Mouse (Mus musculus) forebrain, embryonic 11.5 days (tissue): ENCODE data around the gene Tmem107. TPM values are rescaled to one million over a fixed set of nuclear protein-coding genes. Genes with fewer than 3 reads are reported as not detected.

Experiments
- ATAC-seq: fragments of 200-750 bp; cut with Nextera tagmentation; replicated peaks from 2 replicates; pipeline ENCODE4 v1.8.0; 2017; ENCODE audit warnings: moderate TSS enrichment; ENCODE audit not compliant: low FRiP score
- DNase-seq: peaks from one replicate; pipeline ENCODE4 v3.0.0-alpha.2; 2017; ENCODE audit warnings: low spot score
- H3K27ac ChIP-seq: fragments of 300-500 bp; sonication (generic); 2 replicates; pipeline ENCODE4 v1.5.1; 2014; ENCODE audit warnings: low read depth, low read length
- H3K27me3 ChIP-seq: fragments of 300-500 bp; sonication (generic); 2 replicates; pipeline ENCODE4 v1.6.1; 2014; ENCODE audit warnings: mild to moderate bottlenecking, low read length, mixed read lengths; ENCODE audit not compliant: control insufficient read depth, insufficient read depth
- H3K36me3 ChIP-seq: fragments of 300-500 bp; sonication (generic); 2 replicates; pipeline ENCODE4 v1.6.1; 2014; ENCODE audit warnings: mild to moderate bottlenecking, low read length, moderate library complexity, mixed read lengths; ENCODE audit not compliant: control insufficient read depth, insufficient read depth
- H3K4me1 ChIP-seq: fragments of 300-500 bp; sonication (generic); replicated peaks from 2 replicates; pipeline ENCODE4 v1.6.1; 2014; ENCODE audit warnings: low read length, mixed read lengths; ENCODE audit not compliant: control insufficient read depth, insufficient read depth
- H3K4me2 ChIP-seq: fragments of 300-500 bp; sonication (generic); 2 replicates; pipeline ENCODE4 v1.6.1; 2014; ENCODE audit warnings: low read depth, mild to moderate bottlenecking, low read length, moderate library complexity, mixed read lengths; ENCODE audit not compliant: severe bottlenecking
- H3K4me3 ChIP-seq: fragments of 300-500 bp; sonication (generic); 2 replicates; pipeline ENCODE4 v1.5.1; 2014; ENCODE audit warnings: low read depth, low read length
- H3K9ac ChIP-seq: fragments of 300-500 bp; sonication (generic); 2 replicates; pipeline ENCODE4 v1.6.1; 2014; ENCODE audit warnings: low read length
- H3K9me3 ChIP-seq: fragments of 300-500 bp; sonication (generic); 2 replicates; pipeline ENCODE4 v1.6.1; 2016; ENCODE audit warnings: low read length, mixed read lengths; ENCODE audit not compliant: control insufficient read depth
- WGBS: fragments of 180-500 bp; shearing (Covaris S2); extraction: QIAGEN DNeasy Blood & Tissue Kit; methylation state at CpG from one replicate; pipeline ENCODE4 v1.1.7; 2014; 5-methylcytosine and 5-hydroxymethylcytosine counted together
- polyA plus RNA-seq: library from polyadenylated mRNA; unstranded; fragments of >200 nt; fragmentation: Nextera tagmentation; extraction: Ambion mirVana; gene quantifications from 2 replicates; pipeline ENCODE4 v1.2.1, GENCODE M21; 2014

Gene Tmem107
- polyA plus RNA-seq: 60.3 and 60.6 TPM in 2 replicates

DNA sequence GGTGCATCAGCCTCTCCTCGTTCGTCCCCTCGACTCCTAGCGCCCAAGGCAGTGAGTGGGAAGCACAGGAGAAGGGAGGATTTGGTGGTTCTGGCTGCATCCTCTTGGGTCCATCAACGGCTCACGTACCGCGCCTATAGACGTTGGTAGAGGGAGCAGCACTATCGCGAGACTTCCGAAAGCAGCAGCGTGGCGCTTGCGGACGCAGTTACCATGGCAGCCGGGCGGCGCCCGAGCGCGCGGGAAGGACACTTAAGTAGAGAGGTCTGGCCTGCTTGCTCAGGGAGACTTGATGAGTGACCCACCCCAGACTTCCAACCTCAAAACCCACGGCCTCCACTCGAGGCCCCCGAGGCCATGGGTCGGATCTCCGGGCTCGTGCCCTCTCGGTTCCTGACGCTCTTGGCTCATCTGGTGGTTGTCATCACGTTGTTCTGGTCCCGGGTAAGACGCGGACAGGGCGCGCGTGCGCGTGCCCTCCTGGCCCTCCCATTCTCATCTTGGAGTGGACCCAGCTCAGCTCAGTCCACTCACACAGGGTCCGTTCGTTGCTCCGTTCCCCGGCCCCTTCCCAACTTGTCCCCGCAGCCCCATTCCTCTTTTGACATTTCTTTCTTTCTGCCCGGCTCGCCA lies at the start of gene Tmem107:
Gene Tmem107 (plus strand): TSS at position 217 of the 633 bp plus-strand sequence.
- H3K4me1 ChIP-seq: peaks cover 9% of the 10 kb centered on the region; the same call in 1 of the 2 replicates
- no peaks in the 10 kb centered on the region for H3K9me3 ChIP-seq
- H3K27me3 ChIP-seq: no peaks in the 10 kb centered on the region
- H3K4me2 ChIP-seq: peak within 1 kb of the TSS; percentile 86
- peak within 1 kb of the TSS; percentile 76 for H3K27ac ChIP-seq
- no peaks in the 10 kb centered on the region for H3K36me3 ChIP-seq
- WGBS: 0% methylated on average over 47 of the region's 47 CpGs
- H3K4me3 ChIP-seq: peak within 1 kb of the TSS; percentile 60
- ATAC-seq: peak; percentile 87
- peak within 1 kb of the TSS; percentile 73 for H3K9ac ChIP-seq
- DNase-seq: peak; percentile 94

GRCm38 (mm10) chr11:69026562-69026961 lies 44.0 kb upstream of the Tmem107 start:
- H3K36me3 ChIP-seq: peaks cover 25% of the 10 kb centered on the region
- no peaks in the 10 kb centered on the region for H3K27me3 ChIP-seq
- no peaks in the 10 kb centered on the region for H3K4me1 ChIP-seq
- no peak overlapping the region for H3K9ac ChIP-seq
- no peak overlapping the region for H3K4me3 ChIP-seq
- no peak overlapping the region for H3K4me2 ChIP-seq
- 94% methylated on average over 3 of the region's 3 CpGs for WGBS
- H3K27ac ChIP-seq: no peak overlapping the region
- ATAC-seq (no peak), DNase-seq (no peak)
- no peaks in the 10 kb centered on the region for H3K9me3 ChIP-seq

DNA sequence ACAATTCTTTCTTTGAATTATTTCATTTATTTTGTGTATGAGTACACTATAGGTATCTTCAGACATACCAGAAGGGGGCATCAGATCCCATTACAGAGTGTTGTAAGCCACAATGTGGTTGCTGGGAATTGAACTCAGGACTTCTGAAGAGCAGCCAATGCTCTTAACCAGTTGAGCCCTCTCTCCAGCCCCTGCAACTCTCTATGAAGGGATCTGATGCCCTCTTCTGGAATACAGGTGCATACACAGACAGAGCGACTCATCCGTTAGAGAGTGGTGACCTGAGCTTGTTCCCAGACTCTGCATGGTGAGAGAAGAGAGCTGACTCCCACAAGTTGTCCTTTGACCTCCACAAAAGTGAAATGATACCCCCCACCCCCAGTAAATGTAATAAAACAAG lies 41.8 kb upstream of the Tmem107 start:
- Histone ChIP-seq H3K36me3 (peaks cover 28% of the 10 kb centered on the region), H3K4me1 (no peaks in the 10 kb centered on the region), H3K9ac (no peak overlapping the region), H3K27ac (no peak overlapping the region), H3K4me2 (no peak overlapping the region), H3K27me3 (no peaks in the 10 kb centered on the region), H3K9me3 (no peaks in the 10 kb centered on the region), H3K4me3 (no peak overlapping the region)
- 69% methylated on average over 2 of the region's 2 CpGs for WGBS
- ATAC-seq (no peak), DNase-seq (no peak)

DNA sequence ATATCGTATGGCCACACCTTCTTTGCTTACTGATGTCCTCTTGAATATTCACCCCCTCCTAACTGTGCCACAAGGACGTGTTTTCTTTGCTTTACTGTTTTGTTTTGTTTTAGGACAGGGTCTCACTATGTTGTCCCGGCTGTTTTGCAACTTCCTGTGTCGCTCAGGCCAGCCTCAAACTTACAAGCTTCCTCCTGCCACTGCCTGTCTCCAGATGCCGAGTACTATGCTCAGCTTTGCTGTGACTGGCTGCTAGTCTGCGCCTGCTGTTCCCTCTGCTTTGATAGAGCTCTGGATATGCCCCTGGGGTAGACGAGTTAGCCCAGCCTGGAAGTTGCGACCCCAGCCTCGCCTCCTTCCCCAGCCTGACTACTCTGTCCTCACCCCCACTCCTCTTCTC lies 37.1 kb upstream of the Tmem107 start:
- no peak for DNase-seq
- no peak for ATAC-seq
- Histone ChIP-seq H3K36me3 (peaks cover 20% of the 10 kb centered on the region; the same call in 1 of the 2 replicates), H3K9ac (no peak overlapping the region), H3K27me3 (no peaks in the 10 kb centered on the region), H3K4me1 (peaks cover 13% of the 10 kb centered on the region), H3K27ac (no peak overlapping the region), H3K4me3 (no peak overlapping the region), H3K9me3 (no peaks in the 10 kb centered on the region), H3K4me2 (no peak overlapping the region)
- 85% methylated on average over 9 of the region's 9 CpGs for WGBS

- no peaks in the 10 kb centered on the region for H3K9me3 ChIP-seq
- H3K4me2 ChIP-seq: no peak overlapping the region
- H3K36me3 ChIP-seq: peaks cover 18% of the 10 kb centered on the region; the same call in 1 of the 2 replicates
- H3K4me3 ChIP-seq: no peak overlapping the region
- H3K4me1 ChIP-seq: peaks cover 17% of the 10 kb centered on the region
- H3K27ac ChIP-seq: no peak overlapping the region
- H3K27me3 ChIP-seq: no peaks in the 10 kb centered on the region
- DNase-seq (no peak), ATAC-seq (no peak)
- no peak overlapping the region for H3K9ac ChIP-seq
- WGBS: 98% methylated on average over 3 of the region's 3 CpGs
Measured at GRCm38 (mm10) chr11:69034585-69034984, 36.0 kb upstream of the Tmem107 start.

GRCm38 (mm10) chr11:69035411-69035810 lies 35.2 kb upstream of the Tmem107 start:
- Histone ChIP-seq H3K27me3 (no peaks in the 10 kb centered on the region), H3K4me1 (peaks cover 17% of the 10 kb centered on the region), H3K27ac (peak overlapping the region; percentile 57), H3K36me3 (peaks cover 17% of the 10 kb centered on the region; the same call in 1 of the 2 replicates), H3K9ac (peak overlapping the region; percentile 46), H3K9me3 (no peaks in the 10 kb centered on the region), H3K4me2 (peak overlapping the region; percentile 24; the same call in 1 of the 2 replicates), H3K4me3 (no peak overlapping the region)
- ATAC-seq (no peak), DNase-seq (no peak)
- 78% methylated on average over 9 of the region's 9 CpGs for WGBS

- Histone ChIP-seq H3K9ac (peak overlapping the region; percentile 46), H3K27me3 (no peaks in the 10 kb centered on the region), H3K36me3 (peaks cover 14% of the 10 kb centered on the region; the same call in 1 of the 2 replicates), H3K9me3 (no peaks in the 10 kb centered on the region), H3K27ac (peak overlapping the region; percentile 57), H3K4me2 (peak overlapping the region; percentile 56; the same call in 1 of the 2 replicates), H3K4me1 (peaks cover 17% of the 10 kb centered on the region), H3K4me3 (peak overlapping the region; percentile 57; the same call in 1 of the 2 replicates)
- DNase-seq (peak; percentile 91), ATAC-seq (0 out of 2 replicates have a peak, but pooled peaks have one; percentile 1)
- WGBS: 5% methylated on average over 8 of the region's 8 CpGs
Measured at GRCm38 (mm10) chr11:69035849-69036248, 34.8 kb upstream of the Tmem107 start.

GRCm38 (mm10) chr11:69036486-69037230 lies 33.9 kb upstream of the Tmem107 start:
- peak overlapping the region; percentile 56 for H3K4me2 ChIP-seq
- H3K9me3 ChIP-seq: no peaks in the 10 kb centered on the region
- peak overlapping the region; percentile 68; the same call in 1 of the 2 replicates for H3K27ac ChIP-seq
- peak overlapping the region; percentile 57 for H3K4me3 ChIP-seq
- 8% methylated on average over 20 of the region's 20 CpGs for WGBS
- peaks cover 17% of the 10 kb centered on the region for H3K4me1 ChIP-seq
- peak overlapping the region; percentile 68 for H3K9ac ChIP-seq
- H3K27me3 ChIP-seq: no peaks in the 10 kb centered on the region
- DNase-seq (peak; percentile 93), ATAC-seq (no peak)
- peaks cover 11% of the 10 kb centered on the region; the same call in 1 of the 2 replicates for H3K36me3 ChIP-seq
